Mouse (Mus musculus): ENCODE results near the gene Braf. TPM values are rescaled to one million over a fixed set of nuclear protein-coding genes. Genes with fewer than 3 reads are reported as not detected.

The Braf gene
- total and polyA plus RNA-seq, 2 experiments from 2014 or later: 12.9 to 42.4 TPM

- H3K27me3 ChIP-seq (ENCODE audit: insufficient read depth, low read length): no peaks in the 10 kb centered on the region
- 86% methylated on average over 5 of the region's 5 CpGs for WGBS
- H3K27ac ChIP-seq (ENCODE audit: low read depth, low read length): no peak overlapping the region
- no peak overlapping the region for H3K4me3 ChIP-seq (ENCODE audit: low read depth, low read length)
- H3K9me3 ChIP-seq (ENCODE audit: low read length): no peaks in the 10 kb centered on the region
- DNase-seq: no peak
- H3K4me1 ChIP-seq (ENCODE audit: insufficient read depth): peaks cover 11% of the 10 kb centered on the region
- no peaks in the 10 kb centered on the region for H3K36me3 ChIP-seq (ENCODE audit: insufficient read depth)
- no peak overlapping the region for H3K4me2 ChIP-seq (ENCODE audit: low read depth)
- no peak for TF ChIP-seq CTCF (IDR thresholded peaks at IDR 0.05; ENCODE audit: low read depth)
- no peak overlapping the region for H3K9ac ChIP-seq
- no peak for ATAC-seq
Measured at GRCm38 (mm10) chr6:39728095-39728494, 2.8 kb upstream of the Braf start.

- H3K4me2 ChIP-seq (ENCODE audit: low read depth): no peak overlapping the region
- H3K27me3 ChIP-seq (ENCODE audit: insufficient read depth, low read length): no peaks in the 10 kb centered on the region
- no peak overlapping the region for H3K4me3 ChIP-seq (ENCODE audit: low read depth, low read length)
- peaks cover 19% of the 10 kb centered on the region for H3K4me1 ChIP-seq (ENCODE audit: insufficient read depth)
- no peaks in the 10 kb centered on the region for H3K9me3 ChIP-seq (ENCODE audit: low read length)
- ATAC-seq: no peak
- DNase-seq: no peak
- no peak overlapping the region for H3K27ac ChIP-seq (ENCODE audit: low read depth, low read length)
- TF ChIP-seq CTCF (IDR thresholded peaks at IDR 0.05; ENCODE audit: low read depth): no peak
- WGBS: 67% methylated on average over 3 of the region's 3 CpGs
- no peak overlapping the region for H3K9ac ChIP-seq
- no peaks in the 10 kb centered on the region for H3K36me3 ChIP-seq (ENCODE audit: insufficient read depth)
Measured at GRCm38 (mm10) chr6:39726149-39726548, 886 bp upstream of the Braf start.

DNA sequence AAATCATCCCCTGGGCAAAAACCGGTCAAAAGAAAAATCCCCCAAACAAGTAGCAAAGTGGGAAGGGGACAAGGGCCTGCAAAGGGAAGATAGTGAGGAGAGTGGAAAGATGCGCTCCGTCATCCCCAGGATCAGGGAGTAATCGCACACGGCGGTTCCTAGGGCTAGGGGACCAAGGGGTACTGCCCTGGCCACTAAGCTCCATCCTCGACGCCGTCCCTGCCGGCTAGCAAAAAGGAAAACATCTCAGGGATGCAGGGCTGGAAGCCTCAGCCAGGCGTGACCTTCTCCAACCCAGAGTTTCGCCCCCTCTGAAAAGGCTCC lies 759 bp downstream of the Braf start:
- H3K9ac ChIP-seq: peak overlapping the region; percentile 78
- 0% methylated on average over 12 of the region's 12 CpGs for WGBS
- ATAC-seq (peak; percentile 7), DNase-seq (no peak)
- H3K4me2 ChIP-seq (ENCODE audit: low read depth): peak overlapping the region; percentile 72
- no peaks in the 10 kb centered on the region for H3K36me3 ChIP-seq (ENCODE audit: insufficient read depth)
- peak overlapping the region; percentile 72 for H3K4me3 ChIP-seq (ENCODE audit: low read depth, low read length)
- peaks cover 22% of the 10 kb centered on the region for H3K4me1 ChIP-seq (ENCODE audit: insufficient read depth)
- TF ChIP-seq CTCF (IDR thresholded peaks at IDR 0.05; ENCODE audit: low read depth): no peak
- no peaks in the 10 kb centered on the region for H3K9me3 ChIP-seq (ENCODE audit: low read length)
- H3K27ac ChIP-seq (ENCODE audit: low read depth, low read length): peak overlapping the region; percentile 98
- no peaks in the 10 kb centered on the region for H3K27me3 ChIP-seq (ENCODE audit: insufficient read depth, low read length)

DNA sequence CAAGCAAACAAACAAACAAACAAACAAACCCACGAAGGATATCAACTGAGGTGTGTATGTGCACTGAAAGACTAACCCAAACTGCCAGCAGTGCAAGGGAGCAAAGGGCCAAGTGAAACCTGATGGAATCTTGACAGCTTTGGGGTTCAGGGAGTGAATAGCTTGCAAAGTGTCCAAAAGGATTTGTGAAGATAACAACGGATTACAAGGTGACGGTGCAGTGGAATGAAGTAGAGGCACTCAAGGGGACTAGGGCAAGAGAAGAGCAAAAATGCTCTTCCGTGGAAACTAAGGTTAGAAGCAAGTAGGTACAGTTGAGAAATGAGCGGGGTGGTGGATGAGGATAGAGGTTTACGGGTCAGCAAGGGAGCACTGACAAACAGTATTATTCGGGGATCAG lies 1.2 kb downstream of the Braf start:
- peaks cover 22% of the 10 kb centered on the region for H3K4me1 ChIP-seq (ENCODE audit: insufficient read depth)
- no peaks in the 10 kb centered on the region for H3K27me3 ChIP-seq (ENCODE audit: insufficient read depth, low read length)
- TF ChIP-seq CTCF (IDR thresholded peaks at IDR 0.05; ENCODE audit: low read depth): no peak
- DNase-seq (no peak), ATAC-seq (no peak)
- H3K4me2 ChIP-seq (ENCODE audit: low read depth): peak overlapping the region; percentile 72
- H3K36me3 ChIP-seq (ENCODE audit: insufficient read depth): no peaks in the 10 kb centered on the region
- peak overlapping the region; percentile 72 for H3K4me3 ChIP-seq (ENCODE audit: low read depth, low read length)
- no peaks in the 10 kb centered on the region for H3K9me3 ChIP-seq (ENCODE audit: low read length)
- peak overlapping the region; percentile 78 for H3K9ac ChIP-seq
- whole genome bisulfite sequencing: 1% methylated on average over 7 of the region's 7 CpGs
- H3K27ac ChIP-seq (ENCODE audit: low read depth, low read length): no peak overlapping the region; the same call in 1 of the 2 replicates

DNA sequence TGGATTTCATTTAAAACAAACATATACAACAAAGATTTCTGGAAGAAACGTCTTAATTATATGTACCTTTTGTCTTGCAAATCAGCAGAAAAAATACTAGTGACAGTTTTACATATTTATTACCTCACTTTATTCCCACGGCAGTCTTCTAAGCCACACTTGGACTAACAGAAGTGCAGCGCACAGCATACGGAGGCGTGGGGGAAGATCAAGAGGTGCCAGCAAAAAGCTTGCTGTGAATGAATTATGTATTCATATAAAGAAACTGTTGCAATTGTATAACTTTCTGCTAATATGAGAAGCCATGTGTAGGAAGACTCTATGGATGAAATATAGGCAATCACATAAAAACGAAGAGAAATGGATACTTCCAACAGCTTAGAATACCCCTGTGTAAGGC lies 6.7 kb downstream of the Braf start:
- Histone ChIP-seq H3K4me2 (ENCODE audit: low read depth) (no peak overlapping the region), H3K9me3 (ENCODE audit: low read length) (no peaks in the 10 kb centered on the region), H3K36me3 (ENCODE audit: insufficient read depth) (no peaks in the 10 kb centered on the region), H3K4me1 (ENCODE audit: insufficient read depth) (peaks cover 17% of the 10 kb centered on the region), H3K27me3 (ENCODE audit: insufficient read depth, low read length) (no peaks in the 10 kb centered on the region), H3K9ac (no peak overlapping the region), H3K27ac (ENCODE audit: low read depth, low read length) (no peak overlapping the region), H3K4me3 (ENCODE audit: low read depth, low read length) (no peak overlapping the region)
- ATAC-seq: no peak
- no peak for TF ChIP-seq CTCF (IDR thresholded peaks at IDR 0.05; ENCODE audit: low read depth)
- WGBS: 68% methylated on average over 6 of the region's 6 CpGs
- no peak for DNase-seq

GRCm38 (mm10) chr6:39717049-39717448 lies 8.2 kb downstream of the Braf start:
- Histone ChIP-seq H3K27ac (ENCODE audit: low read depth, low read length) (no peak overlapping the region), H3K27me3 (ENCODE audit: insufficient read depth, low read length) (no peaks in the 10 kb centered on the region)
- 75% methylated on average over 2 of the region's 2 CpGs for WGBS

DNA sequence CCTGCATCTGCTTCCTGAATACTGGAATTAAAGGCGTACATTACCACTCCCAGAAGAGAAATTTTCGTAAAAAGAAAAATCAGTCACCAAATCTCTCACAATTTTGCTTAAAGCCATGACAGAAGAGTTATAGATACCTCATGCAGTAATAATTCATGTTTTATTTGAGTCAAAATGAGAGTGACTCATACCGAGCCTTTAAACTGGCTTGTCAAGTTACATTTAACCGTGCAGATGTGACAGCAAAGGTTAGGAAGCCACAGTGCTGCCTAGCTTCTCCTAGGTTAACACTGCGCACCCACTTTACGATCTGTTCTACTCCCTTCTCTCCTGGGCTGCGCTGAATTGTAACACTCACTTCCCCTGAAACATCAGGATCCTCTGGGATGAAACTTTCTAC lies 10.9 kb downstream of the Braf start:
- H3K4me1 ChIP-seq (ENCODE audit: insufficient read depth): no peaks in the 10 kb centered on the region
- DNase-seq (no peak), ATAC-seq (peak; percentile 42; the same call in 1 of the 2 replicates)
- H3K9ac ChIP-seq: no peak overlapping the region
- TF ChIP-seq CTCF (IDR thresholded peaks at IDR 0.05; ENCODE audit: low read depth): no peak
- no peak overlapping the region for H3K4me2 ChIP-seq (ENCODE audit: low read depth)
- H3K36me3 ChIP-seq (ENCODE audit: insufficient read depth): no peaks in the 10 kb centered on the region
- H3K27ac ChIP-seq (ENCODE audit: low read depth, low read length): no peak overlapping the region
- 83% methylated on average over 7 of the region's 7 CpGs for WGBS
- no peaks in the 10 kb centered on the region for H3K27me3 ChIP-seq (ENCODE audit: insufficient read depth, low read length)
- H3K4me3 ChIP-seq (ENCODE audit: low read depth, low read length): no peak overlapping the region
- no peaks in the 10 kb centered on the region for H3K9me3 ChIP-seq (ENCODE audit: low read length)

More at GRCm38 (mm10) chr6:39717049-39717448, 8.2 kb downstream of the Braf start:
- no peak for TF ChIP-seq CTCF (IDR thresholded peaks at IDR 0.05; ENCODE audit: low read depth)
- H3K36me3 ChIP-seq (ENCODE audit: insufficient read depth): no peaks in the 10 kb centered on the region
- H3K4me3 ChIP-seq (ENCODE audit: low read depth, low read length): no peak overlapping the region
- ATAC-seq (no peak), DNase-seq (no peak)
- no peak overlapping the region for H3K9ac ChIP-seq
- H3K4me1 ChIP-seq (ENCODE audit: insufficient read depth): peaks cover 6% of the 10 kb centered on the region; the same call in 1 of the 2 replicates
- H3K4me2 ChIP-seq (ENCODE audit: low read depth): no peak overlapping the region
- H3K9me3 ChIP-seq (ENCODE audit: low read length): no peaks in the 10 kb centered on the region

GRCm38 (mm10) chr6:39713399-39713798 lies 11.9 kb downstream of the Braf start:
- TF ChIP-seq CTCF (IDR thresholded peaks at IDR 0.05; ENCODE audit: low read depth): no peak
- Histone ChIP-seq H3K4me1 (ENCODE audit: insufficient read depth) (no peaks in the 10 kb centered on the region), H3K4me2 (ENCODE audit: low read depth) (no peak overlapping the region), H3K36me3 (ENCODE audit: insufficient read depth) (no peaks in the 10 kb centered on the region), H3K4me3 (ENCODE audit: low read depth, low read length) (no peak overlapping the region), H3K27ac (ENCODE audit: low read depth, low read length) (no peak overlapping the region), H3K9ac (no peak overlapping the region), H3K27me3 (ENCODE audit: insufficient read depth, low read length) (no peaks in the 10 kb centered on the region), H3K9me3 (ENCODE audit: low read length) (no peaks in the 10 kb centered on the region)
- ATAC-seq: peak; percentile 82
- no peak for DNase-seq
- WGBS: 50% methylated on average over 3 of the region's 3 CpGs

Measured in forebrain, postnatal 0 days (tissue).